Mouse (Mus musculus) kidney, adult 9 months (tissue): ENCODE measurements around the gene Dnah10.

ENCODE experiments used
- DNase-seq: peaks from one replicate; pipeline ENCODE4 v3.0.0; 2022

Dnah10 gene

GRCm38 (mm10) chr5:124873096-124873495, 148.2 kb downstream of the Dnah10 start:
- DNase-seq, result no peak

- DNase-seq, result no peak
Observed at GRCm38 (mm10) chr5:124873890-124874601, 149.2 kb downstream of the Dnah10 start.

GRCm38 (mm10) chr5:124879251-124879650, 154.4 kb downstream of the Dnah10 start:
- DNase-seq, result no peak

GRCm38 (mm10) chr5:124879801-124880200, 154.9 kb downstream of the Dnah10 start:
- no peak for DNase-seq

- DNase-seq, result no peak
Observed at GRCm38 (mm10) chr5:124883877-124884276, 159.0 kb downstream of the Dnah10 start.
